Mouse (Mus musculus) forebrain, embryonic 10.5 days (tissue): ENCODE measurements around the gene Dtymk. TPM values are rescaled to one million over a fixed set of nuclear protein-coding genes. Genes with fewer than 3 reads are reported as not detected.

Experiments used
- DNase-seq: peaks from one replicate; pipeline ENCODE4 v3.0.0-alpha.2; 2017; ENCODE audit warnings: low spot score; ENCODE audit errors: extremely low spot score
- H3K27ac ChIP-seq: fragments of 300-500 bp; sonication (generic); 2 replicates; pipeline ENCODE4 v1.5.1; 2016; ENCODE audit warnings: mild to moderate bottlenecking
- H3K27me3 ChIP-seq: fragments of 300-500 bp; sonication (generic); 2 replicates; pipeline ENCODE4 v1.6.1; 2016; ENCODE audit warnings: mild to moderate bottlenecking; ENCODE audit not compliant: poor library complexity, severe bottlenecking
- H3K36me3 ChIP-seq: fragments of 300-500 bp; sonication (generic); replicated peaks from 2 replicates; pipeline ENCODE4 v1.6.1; 2016; ENCODE audit warnings: mild to moderate bottlenecking, moderate library complexity
- H3K4me1 ChIP-seq: fragments of 300-500 bp; sonication (generic); 2 replicates; pipeline ENCODE4 v1.6.1; 2016
- H3K4me3 ChIP-seq: fragments of 300-500 bp; sonication (generic); 2 replicates; pipeline ENCODE4 v1.5.1; 2016; ENCODE audit warnings: mild to moderate bottlenecking, moderate library complexity
- H3K9me3 ChIP-seq: fragments of 300-500 bp; sonication (generic); 2 replicates; pipeline ENCODE4 v1.6.1; 2016; ENCODE audit warnings: mild to moderate bottlenecking, moderate library complexity
- WGBS: fragments of 180-500 bp; shearing (Covaris S2); methylation state at CpG from one replicate; pipeline ENCODE4 v1.1.7; 2016; 5-methylcytosine and 5-hydroxymethylcytosine counted together
- polyA plus RNA-seq: library from polyadenylated mRNA; unstranded; fragments of >200 nt; fragmentation: Nextera tagmentation; extraction: Ambion mirVana; gene quantifications from 2 replicates; pipeline ENCODE4 v1.2.1, GENCODE M21; 2016

Dtymk gene
- polyA plus RNA-seq, 1 experiment from 2014 or later = 278 TPM

GRCm38 (mm10) chr1:93824609-93825008 lies 22.9 kb upstream of the Dtymk start, which contains the start of gene D2hgdh:
D2hgdh (plus strand) TSS chr1:93824909.
- Histone ChIP-seq H3K27ac (peak within 1 kb of the TSS; percentile 88), H3K9me3 (no peaks in the 10 kb centered on the region), H3K27me3 (no peaks in the 10 kb centered on the region), H3K36me3 (peaks cover 29% of the 10 kb centered on the region), H3K4me3 (peak within 1 kb of the TSS; percentile 62), H3K4me1 (peaks cover 20% of the 10 kb centered on the region)
- DNase-seq = no peak
- WGBS = 4% methylated on average over 10 of the region's 10 CpGs

- Histone ChIP-seq H3K9me3 (no peaks in the 10 kb centered on the region), H3K4me3 (no peak overlapping the region; the same call in 1 of the 2 replicates), H3K36me3 (peaks cover 32% of the 10 kb centered on the region), H3K27me3 (no peaks in the 10 kb centered on the region), H3K27ac (no peak overlapping the region), H3K4me1 (peaks cover 20% of the 10 kb centered on the region)
- WGBS = 81% methylated on average over 3 of the region's 3 CpGs
- DNase-seq = no peak
Observed at GRCm38 (mm10) chr1:93823796-93824495, 22.2 kb upstream of the Dtymk start.

- 92% methylated on average over 7 of the region's 7 CpGs for WGBS
- Histone ChIP-seq H3K27ac (no peak overlapping the region), H3K36me3 (peaks cover 84% of the 10 kb centered on the region), H3K4me1 (no peaks in the 10 kb centered on the region), H3K4me3 (no peak overlapping the region), H3K27me3 (no peaks in the 10 kb centered on the region), H3K9me3 (no peaks in the 10 kb centered on the region)
- DNase-seq = no peak
Observed at GRCm38 (mm10) chr1:93818722-93819121, 17.0 kb upstream of the Dtymk start.

- 96% methylated on average over 8 of the region's 8 CpGs for WGBS
- no peaks in the 10 kb centered on the region for H3K9me3 ChIP-seq
- no peak overlapping the region for H3K4me3 ChIP-seq
- DNase-seq = no peak
- no peak overlapping the region for H3K27ac ChIP-seq
- peaks cover 91% of the 10 kb centered on the region for H3K36me3 ChIP-seq
- H3K27me3 ChIP-seq = no peaks in the 10 kb centered on the region
- no peaks in the 10 kb centered on the region for H3K4me1 ChIP-seq
Observed at GRCm38 (mm10) chr1:93817823-93818532, 16.2 kb upstream of the Dtymk start.

GRCm38 (mm10) chr1:93811495-93812039 lies 9.8 kb upstream of the Dtymk start:
- Histone ChIP-seq H3K4me1 (no peaks in the 10 kb centered on the region), H3K27me3 (no peaks in the 10 kb centered on the region), H3K9me3 (no peaks in the 10 kb centered on the region), H3K36me3 (peaks cover 97% of the 10 kb centered on the region), H3K27ac (no peak overlapping the region), H3K4me3 (no peak overlapping the region)
- WGBS = 95% methylated on average over 8 of the region's 8 CpGs
- no peak for DNase-seq

GRCm38 (mm10) chr1:93810011-93810410 lies 8.3 kb upstream of the Dtymk start:
- no peak for DNase-seq
- Histone ChIP-seq H3K4me3 (no peak overlapping the region), H3K36me3 (peaks cover 97% of the 10 kb centered on the region), H3K27ac (no peak overlapping the region), H3K9me3 (no peaks in the 10 kb centered on the region), H3K4me1 (peaks cover 6% of the 10 kb centered on the region), H3K27me3 (no peaks in the 10 kb centered on the region)
- WGBS = 96% methylated on average over 3 of the region's 3 CpGs

GRCm38 (mm10) chr1:93808871-93809270 lies 7.1 kb upstream of the Dtymk start:
- no peak for DNase-seq
- 95% methylated on average over 4 of the region's 4 CpGs for WGBS
- H3K9me3 ChIP-seq = no peaks in the 10 kb centered on the region
- no peak overlapping the region for H3K4me3 ChIP-seq
- no peak overlapping the region for H3K27ac ChIP-seq
- peaks cover 15% of the 10 kb centered on the region for H3K4me1 ChIP-seq
- peaks cover 87% of the 10 kb centered on the region for H3K36me3 ChIP-seq
- no peaks in the 10 kb centered on the region for H3K27me3 ChIP-seq

- WGBS = 88% methylated on average over 5 of the region's 5 CpGs
- Histone ChIP-seq H3K36me3 (peaks cover 56% of the 10 kb centered on the region), H3K4me1 (peaks cover 39% of the 10 kb centered on the region), H3K27me3 (no peaks in the 10 kb centered on the region), H3K9me3 (no peaks in the 10 kb centered on the region), H3K4me3 (peak overlapping the region; percentile 81; the same call in 1 of the 2 replicates), H3K27ac (no peak overlapping the region)
- DNase-seq = no peak
Observed at GRCm38 (mm10) chr1:93805221-93805951, 3.7 kb upstream of the Dtymk start.

GRCm38 (mm10) chr1:93804818-93805217 lies 3.1 kb upstream of the Dtymk start:
- no peaks in the 10 kb centered on the region for H3K9me3 ChIP-seq
- 85% methylated on average over 4 of the region's 4 CpGs for WGBS
- no peaks in the 10 kb centered on the region for H3K27me3 ChIP-seq
- H3K27ac ChIP-seq = 0 out of 2 replicates have a peak overlapping the region, but pooled peaks have one; percentile 99
- H3K4me3 ChIP-seq = peak overlapping the region; percentile 81
- DNase-seq = no peak
- H3K4me1 ChIP-seq = peaks cover 39% of the 10 kb centered on the region
- H3K36me3 ChIP-seq = peaks cover 57% of the 10 kb centered on the region

- peaks cover 42% of the 10 kb centered on the region for H3K4me1 ChIP-seq
- peak within 1 kb of the TSS; percentile 81 for H3K4me3 ChIP-seq
- WGBS = under 1% methylated on average over 85 of the region's 94 CpGs
- no peaks in the 10 kb centered on the region for H3K9me3 ChIP-seq
- H3K27ac ChIP-seq = peak within 1 kb of the TSS; percentile 99
- DNase-seq = peak; percentile 99
- peaks cover 58% of the 10 kb centered on the region for H3K36me3 ChIP-seq
- H3K27me3 ChIP-seq = no peaks in the 10 kb centered on the region
Observed at GRCm38 (mm10) chr1:93803556-93804507, 2.1 kb upstream of the Dtymk start, which contains the start of gene Ing5. Ing5 (plus strand) TSS chr1:93803965.

- 87% methylated on average over 5 of the region's 5 CpGs for WGBS
- no peak for DNase-seq
- Histone ChIP-seq H3K27ac (no peak overlapping the region; the same call in 1 of the 2 replicates), H3K4me1 (peaks cover 49% of the 10 kb centered on the region), H3K27me3 (no peaks in the 10 kb centered on the region), H3K36me3 (peaks cover 58% of the 10 kb centered on the region), H3K9me3 (no peaks in the 10 kb centered on the region), H3K4me3 (peak overlapping the region; percentile 81)
Observed at GRCm38 (mm10) chr1:93802771-93803170, 1.0 kb upstream of the Dtymk start.
